Mouse (Mus musculus) myocyte (in vitro differentiated cells): ENCODE results near the gene Gabrg3. TPM values are rescaled to one million over a fixed set of nuclear protein-coding genes. Genes with fewer than 3 reads are reported as not detected.

Source experiments
- H3K27me3 ChIP-seq: one replicate; pipeline ENCODE4 v1.6.1; 2011; ENCODE audit not compliant: control insufficient read depth, insufficient read depth, insufficient read length
- H3K36me3 ChIP-seq: one replicate; pipeline ENCODE4 v1.6.1; 2011; ENCODE audit not compliant: control insufficient read depth, insufficient read depth
- H3K4me2 ChIP-seq: one replicate; pipeline ENCODE4 v1.6.1; 2011; ENCODE audit warnings: low read depth, control low read depth
- H3K4me3 ChIP-seq: one replicate; pipeline ENCODE4 v1.5.1; 2011; ENCODE audit warnings: mild to moderate bottlenecking, control low read depth, moderate library complexity
- H3K79me2 ChIP-seq: one replicate; pipeline ENCODE4 v1.6.1; 2011; ENCODE audit not compliant: control insufficient read depth, insufficient read depth
- H3ac ChIP-seq: one replicate; pipeline ENCODE4 v1.6.1; 2011; ENCODE audit not compliant: control insufficient read depth, insufficient read length
- CEBPB ChIP-seq: IDR thresholded peaks from 2 replicates; pipeline ENCODE4 v1.6.1; 2011; ENCODE audit warnings: mild to moderate bottlenecking, moderate library complexity; ENCODE audit not compliant: poor library complexity, insufficient read depth, severe bottlenecking
- E2F4 ChIP-seq: IDR thresholded peaks from one replicate; pipeline ENCODE4 v1.6.1; 2011; ENCODE audit warnings: mild to moderate bottlenecking, control low read depth, moderate library complexity; ENCODE audit not compliant: insufficient read depth
- MAX ChIP-seq: IDR thresholded peaks from one replicate; pipeline ENCODE4 v1.6.1; 2011; ENCODE audit warnings: low read depth, mild to moderate bottlenecking, control low read depth
- MYOD1 ChIP-seq, 3 experiments: IDR thresholded peaks; one replicate each; pipeline ENCODE4 v1.6.1; 2011; ENCODE audit warnings: control low read depth in 2 of 3, low read depth in 2 of 3, mild to moderate bottlenecking in 2 of 3, moderate library complexity in 1 of 3; ENCODE audit not compliant: insufficient read length in 2 of 3, control insufficient read depth in 1 of 3
- MYOG ChIP-seq, 3 experiments: IDR thresholded peaks; one replicate each; pipeline ENCODE4 v1.6.1; 2011; ENCODE audit warnings: control low read depth in 2 of 3, low read depth in 2 of 3, mild to moderate bottlenecking in 2 of 3; ENCODE audit not compliant: insufficient read length in 2 of 3, control insufficient read depth in 1 of 3, insufficient read depth in 1 of 3
- POLR2A ChIP-seq: IDR thresholded peaks from one replicate; pipeline ENCODE4 v1.6.1; 2011; ENCODE audit warnings: low read depth, mild to moderate bottlenecking, control low read depth, moderate library complexity; ENCODE audit not compliant: insufficient read length
- POLR2AphosphoS2 ChIP-seq: IDR thresholded peaks from one replicate; pipeline ENCODE4 v1.6.1; 2011; ENCODE audit warnings: low read depth, control low read depth; ENCODE audit not compliant: insufficient read length
- REST ChIP-seq: IDR thresholded peaks from one replicate; pipeline ENCODE4 v1.6.1; 2011; ENCODE audit warnings: mild to moderate bottlenecking, control low read depth, moderate library complexity; ENCODE audit not compliant: insufficient read depth, insufficient read length
- SRF ChIP-seq: IDR thresholded peaks from one replicate; pipeline ENCODE4 v1.6.1; 2011; ENCODE audit warnings: low read depth; ENCODE audit not compliant: control insufficient read depth, insufficient read length
- TCF12 ChIP-seq: IDR thresholded peaks from one replicate; pipeline ENCODE4 v1.6.1; 2011; ENCODE audit warnings: mild to moderate bottlenecking, control low read depth; ENCODE audit not compliant: poor library complexity, insufficient read depth, severe bottlenecking
- TCF3 ChIP-seq: IDR thresholded peaks from one replicate; pipeline ENCODE4 v1.6.1; 2011; ENCODE audit warnings: low read depth, control low read depth; ENCODE audit not compliant: insufficient read length
- USF1 ChIP-seq: IDR thresholded peaks from one replicate; pipeline ENCODE4 v1.6.1; 2011; ENCODE audit warnings: low read depth, mild to moderate bottlenecking, control low read depth, moderate library complexity
- polyA plus RNA-seq: library from polyadenylated mRNA; unstranded; fragments of >200 nt; fragmentation: generic; extraction: Trizol; gene quantifications from one replicate; pipeline ENCODE4 v1.2.1, GENCODE M21; 2012; ENCODE audit warnings: missing spikeins

The Gabrg3 gene
- polyA plus RNA-seq, 1 experiment: not detected

- no peaks in the 10 kb centered on the region for H3K36me3 ChIP-seq
- H3K79me2 ChIP-seq: no peaks in the 10 kb centered on the region
- no peak overlapping the region for H3K4me3 ChIP-seq
- H3K27me3 ChIP-seq: no peaks in the 10 kb centered on the region
- no peak overlapping the region for H3ac ChIP-seq
- TF ChIP-seq CEBPB (no peak), POLR2AphosphoS2 (no peak), MYOD1 (IDR thresholded peaks at IDR 0.05; ENCODE audit: control insufficient read depth in 1 of 3, insufficient read length in 2 of 3, low read depth in 2 of 3) (no peak), E2F4 (no peak), MAX (no peak), TCF12 (no peak), REST (no peak), MYOG (IDR thresholded peaks at IDR 0.05; ENCODE audit: control insufficient read depth in 1 of 3, insufficient read depth in 1 of 3, insufficient read length in 2 of 3, low read depth in 2 of 3) (no peak), POLR2A (no peak), USF1 (no peak), TCF3 (no peak), SRF (no peak)
- no peak overlapping the region for H3K4me2 ChIP-seq
Observed at GRCm38 (mm10) chr7:57307337-57307736, 79.7 kb downstream of the Gabrg3 start.

DNA sequence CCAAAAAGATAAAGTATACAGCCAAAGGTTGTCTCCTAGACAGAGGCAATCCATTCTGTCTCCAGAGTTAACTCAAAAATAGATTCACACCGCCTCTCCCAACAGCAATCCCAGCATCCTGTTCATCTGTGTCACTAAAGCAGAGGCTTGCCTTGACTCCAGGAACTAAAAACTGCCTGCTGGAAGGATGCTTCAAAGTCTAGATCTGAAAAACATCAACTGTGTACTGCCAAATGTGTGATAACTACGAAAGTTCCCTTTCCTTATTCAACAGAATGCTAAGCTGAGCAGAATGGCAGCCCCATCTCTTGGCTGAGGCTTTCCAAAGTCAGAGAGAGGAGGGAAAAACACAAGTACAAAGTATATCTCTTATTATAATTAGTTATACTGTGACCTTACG is 90.3 kb downstream of the Gabrg3 start:
- H3K36me3 ChIP-seq: no peaks in the 10 kb centered on the region
- H3ac ChIP-seq: no peak overlapping the region
- no peak overlapping the region for H3K4me3 ChIP-seq
- TF ChIP-seq USF1 (no peak), TCF12 (no peak), MYOG (IDR thresholded peaks at IDR 0.05; ENCODE audit: control insufficient read depth in 1 of 3, insufficient read depth in 1 of 3, insufficient read length in 2 of 3, low read depth in 2 of 3) (no peak), POLR2AphosphoS2 (no peak), TCF3 (no peak), REST (no peak), CEBPB (no peak), MAX (no peak), MYOD1 (IDR thresholded peaks at IDR 0.05; ENCODE audit: control insufficient read depth in 1 of 3, insufficient read length in 2 of 3, low read depth in 2 of 3) (no peak), POLR2A (no peak), SRF (no peak), E2F4 (no peak)
- H3K79me2 ChIP-seq: no peaks in the 10 kb centered on the region
- no peaks in the 10 kb centered on the region for H3K27me3 ChIP-seq
- no peak overlapping the region for H3K4me2 ChIP-seq

DNA sequence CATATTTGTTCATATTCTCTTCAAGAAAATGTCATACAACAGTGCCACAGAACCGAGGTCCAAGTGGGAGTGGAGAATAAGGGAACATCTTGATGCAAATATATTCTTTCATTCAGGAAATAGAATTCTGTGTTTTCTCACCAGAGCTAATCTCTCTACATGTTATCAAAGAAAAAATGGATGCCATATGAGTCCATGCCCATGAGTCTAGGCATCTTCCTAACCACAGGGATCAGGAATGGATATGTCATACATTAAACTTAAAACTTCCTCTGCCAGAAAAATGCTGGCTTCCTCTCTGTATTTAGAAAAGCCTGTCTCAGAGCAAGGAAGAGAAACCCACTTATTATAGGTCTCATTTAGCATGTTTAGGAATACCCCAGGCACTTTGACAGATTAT is 92.9 kb downstream of the Gabrg3 start:
- TF ChIP-seq POLR2A (no peak), SRF (no peak), REST (no peak)
- no peak overlapping the region for H3ac ChIP-seq
- no peak overlapping the region for H3K4me3 ChIP-seq
- H3K4me2 ChIP-seq: no peak overlapping the region
- no peaks in the 10 kb centered on the region for H3K36me3 ChIP-seq
- no peaks in the 10 kb centered on the region for H3K27me3 ChIP-seq
- H3K79me2 ChIP-seq: no peaks in the 10 kb centered on the region

DNA sequence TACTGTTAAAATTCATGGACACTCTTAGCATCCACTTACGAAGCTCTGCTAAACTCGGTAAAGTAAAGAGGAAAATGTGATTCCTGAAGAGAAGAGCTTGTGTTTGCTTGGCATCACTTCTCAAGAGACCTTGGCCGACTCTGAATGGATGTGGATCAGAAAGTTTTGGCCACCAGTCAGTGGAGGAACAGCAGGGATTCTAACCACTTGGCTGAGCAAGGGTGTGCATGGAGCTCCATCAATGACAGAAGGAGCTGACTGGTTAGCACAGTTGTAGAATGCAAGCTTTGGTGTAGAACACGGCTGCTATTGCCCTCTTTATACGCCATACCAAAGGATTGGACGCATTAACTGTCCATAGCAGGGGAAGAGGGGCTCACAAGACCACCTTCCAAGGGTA is 93.4 kb downstream of the Gabrg3 start:
- no peak overlapping the region for H3K4me3 ChIP-seq
- no peaks in the 10 kb centered on the region for H3K27me3 ChIP-seq
- H3K4me2 ChIP-seq: no peak overlapping the region
- TF ChIP-seq MYOG (IDR thresholded peaks at IDR 0.05; ENCODE audit: control insufficient read depth in 1 of 3, insufficient read depth in 1 of 3, insufficient read length in 2 of 3, low read depth in 2 of 3) (no peak), POLR2AphosphoS2 (no peak), MAX (no peak), MYOD1 (IDR thresholded peaks at IDR 0.05; ENCODE audit: control insufficient read depth in 1 of 3, insufficient read length in 2 of 3, low read depth in 2 of 3) (no peak), POLR2A (no peak), SRF (no peak), CEBPB (no peak), REST (no peak), TCF3 (no peak), E2F4 (no peak), TCF12 (no peak), USF1 (no peak)
- no peaks in the 10 kb centered on the region for H3K79me2 ChIP-seq
- H3K36me3 ChIP-seq: no peaks in the 10 kb centered on the region
- H3ac ChIP-seq: no peak overlapping the region

GRCm38 (mm10) chr7:57283186-57283585 is 103.8 kb downstream of the Gabrg3 start:
- no peaks in the 10 kb centered on the region for H3K36me3 ChIP-seq
- no peak overlapping the region for H3ac ChIP-seq
- no peak overlapping the region for H3K4me2 ChIP-seq
- no peak for TF ChIP-seq REST
- no peak for TF ChIP-seq TCF3
- TF ChIP-seq MAX: no peak
- no peaks in the 10 kb centered on the region for H3K27me3 ChIP-seq
- H3K79me2 ChIP-seq: no peaks in the 10 kb centered on the region
- no peak overlapping the region for H3K4me3 ChIP-seq
